Mouse (Mus musculus) forelimb bud, embryonic 11.5 days (tissue): ENCODE results near the gene Cfap20.
"Not testable (repeated sequence)": the region's sequence is repeated elsewhere in the genome, so short reads cannot be mapped to it uniquely, and the experiment has no call there.

ENCODE experiments used
- DNase-seq: peaks from one replicate; pipeline ENCODE4 v3.0.0-alpha.2; 2012; ENCODE audit warnings: low read depth, low spot score

Cfap20 gene

DNA sequence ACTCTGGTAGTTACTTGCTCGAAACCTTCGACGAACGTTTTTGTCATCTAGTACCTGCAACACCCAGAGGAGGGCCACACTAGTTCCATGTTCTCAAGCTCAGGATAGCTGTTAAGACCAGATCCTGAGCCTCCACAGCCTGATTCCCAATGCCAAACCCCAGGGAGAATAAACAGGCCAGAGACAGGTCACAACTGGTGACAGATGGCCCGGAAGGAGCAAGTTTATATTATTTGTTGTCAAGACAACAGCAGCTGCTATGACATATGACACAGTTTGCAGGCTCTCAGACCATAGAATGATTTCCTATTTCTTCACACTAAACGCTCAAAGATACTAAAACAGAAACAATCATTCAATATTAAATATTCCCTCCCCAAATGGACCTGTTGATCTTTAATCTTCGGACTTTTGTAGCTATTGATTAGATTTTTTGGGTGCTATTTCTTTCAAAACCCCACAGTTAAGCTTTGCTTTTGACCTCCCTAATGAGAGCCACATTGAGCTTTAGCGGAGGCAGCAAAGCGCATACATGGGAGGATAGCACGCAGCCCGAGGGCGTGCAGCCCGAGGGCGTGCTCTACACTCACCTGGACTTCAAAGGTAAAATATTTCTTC lies 12.4 kb downstream of the Cfap20 start:
- no peak for DNase-seq

DNA sequence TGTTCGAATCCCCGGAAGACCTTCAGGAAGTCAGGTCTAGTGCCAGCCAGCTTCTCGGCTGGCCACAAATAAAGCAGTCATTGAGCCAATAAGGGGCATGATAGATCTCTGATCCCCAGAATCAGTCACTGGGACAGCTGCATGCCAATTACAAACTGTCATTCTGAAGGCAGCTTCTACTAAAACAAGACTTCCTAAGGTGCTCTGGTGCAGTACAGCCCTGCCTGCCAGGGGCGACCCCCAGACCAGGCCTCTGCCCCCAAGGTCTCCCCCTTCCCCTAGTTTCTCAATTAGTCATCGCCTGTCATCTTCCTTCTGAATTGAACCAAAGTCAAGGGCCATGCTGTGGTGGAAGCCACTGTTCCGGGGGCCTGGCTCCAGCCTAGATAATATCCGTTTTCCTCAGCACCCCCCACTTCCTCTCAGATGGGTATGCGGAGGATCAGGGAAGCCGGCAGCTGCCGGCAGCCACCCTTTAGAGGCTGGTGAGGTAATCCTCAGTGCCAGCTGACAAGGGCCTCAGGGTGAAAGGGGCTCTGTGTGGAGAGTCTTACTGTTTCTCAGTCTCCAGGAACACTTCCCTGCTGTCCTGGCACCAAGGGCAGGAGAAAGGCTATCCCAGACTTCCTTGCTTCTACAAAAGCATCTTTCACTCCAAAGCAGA lies 23.2 kb downstream of the Cfap20 start:
- DNase-seq, result no peak

DNA sequence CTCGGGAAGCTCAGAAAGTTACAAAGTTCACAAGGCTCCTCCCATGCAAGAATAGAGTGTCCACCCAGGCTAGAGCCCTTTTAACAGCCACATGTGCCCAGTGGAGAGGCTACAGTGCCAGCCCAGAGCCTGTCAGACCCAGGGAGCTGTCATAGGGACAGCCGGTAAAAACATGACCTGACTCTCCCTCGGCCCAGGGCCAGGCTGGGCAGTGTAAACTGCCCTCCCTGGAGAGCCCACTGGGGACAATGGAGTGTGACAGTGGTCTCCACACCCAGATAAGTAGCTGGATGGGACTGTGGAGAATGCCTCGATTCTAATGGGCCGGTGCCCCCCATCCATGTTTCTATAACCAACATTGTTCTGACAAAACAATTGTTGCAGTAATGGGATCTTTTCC lies 25.2 kb downstream of the Cfap20 start:
- DNase-seq, result no peak

DNA sequence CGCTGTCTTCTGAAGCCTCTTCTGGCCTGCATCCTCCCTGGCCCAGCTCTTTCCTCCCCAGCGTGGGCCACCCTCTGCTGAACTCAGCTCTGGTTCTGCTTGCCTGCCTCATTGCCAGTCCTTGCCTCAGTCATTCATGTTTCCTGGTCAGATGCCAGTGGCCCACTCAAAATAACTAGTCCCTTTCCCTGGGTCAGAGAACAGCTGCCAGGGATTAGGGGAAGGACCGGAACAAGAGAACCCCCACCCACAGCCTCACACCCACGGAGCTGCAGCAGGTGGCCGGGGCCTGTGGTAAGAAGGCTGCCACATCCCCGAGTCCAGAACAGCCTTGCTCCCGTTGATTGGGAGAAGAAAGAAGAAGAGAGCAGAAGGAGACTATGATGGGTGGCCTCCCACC lies 33.6 kb downstream of the Cfap20 start:
- no peak for DNase-seq

DNA sequence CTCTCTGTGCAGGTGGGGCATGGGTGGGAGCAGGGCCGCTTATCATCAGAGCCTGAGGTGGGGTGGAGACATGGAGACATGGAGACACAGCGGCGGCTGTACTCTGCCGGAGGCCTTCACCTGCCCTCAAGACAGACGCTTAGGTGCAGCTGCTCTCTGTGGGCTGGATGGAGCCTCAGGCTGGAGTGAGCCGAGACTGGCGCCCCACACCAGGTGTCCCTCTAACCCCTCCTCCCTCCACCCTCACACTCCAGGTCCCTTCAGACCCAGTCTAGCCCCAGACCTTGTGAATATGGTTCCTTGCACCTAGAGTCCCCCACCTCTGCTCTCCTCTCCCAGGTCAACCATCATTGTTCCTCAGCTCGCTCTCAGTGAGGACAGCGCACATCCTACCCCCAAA lies 35.5 kb downstream of the Cfap20 start:
- DNase-seq, result no peak

DNA sequence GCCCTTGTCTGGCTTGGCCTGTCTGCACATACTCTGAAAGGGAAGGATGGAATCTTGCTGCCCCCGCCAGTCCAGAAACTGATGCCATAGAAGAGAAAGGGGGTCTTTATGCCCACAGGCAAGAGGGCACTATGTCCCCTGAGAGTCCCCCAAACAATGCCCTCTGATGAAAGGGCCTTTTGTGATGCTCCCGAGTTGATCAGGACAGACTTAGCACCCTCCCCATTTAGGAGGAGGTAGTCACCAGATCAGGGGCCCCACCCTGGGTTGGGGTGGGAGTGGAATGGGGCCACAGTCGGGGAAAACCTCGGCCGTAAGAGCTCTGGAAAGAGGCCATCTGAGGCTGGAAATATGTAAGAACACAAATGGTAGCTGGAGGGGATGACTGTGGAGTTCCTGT lies 37.5 kb downstream of the Cfap20 start:
- DNase-seq, result no peak

DNA sequence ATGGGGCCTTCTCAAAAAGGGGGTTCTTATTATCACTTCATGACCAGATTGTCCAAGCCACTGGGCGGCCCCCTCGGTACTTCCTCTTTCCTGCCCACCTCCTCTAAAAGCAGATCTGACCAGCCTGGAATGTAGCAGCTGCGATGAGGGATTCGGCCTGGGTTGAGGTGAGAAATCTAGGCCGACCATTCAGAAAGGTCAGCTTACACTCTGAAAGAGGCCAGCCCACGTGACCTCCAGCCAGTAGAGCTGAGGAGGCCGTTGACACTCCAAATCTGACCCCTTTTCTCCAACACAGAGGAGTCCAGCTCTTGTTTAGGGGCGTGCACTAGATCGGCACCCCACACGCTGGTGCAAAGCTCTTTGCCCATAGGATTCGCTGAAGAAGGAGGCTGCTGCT lies 37.9 kb downstream of the Cfap20 start:
- DNase-seq, result no peak

DNA sequence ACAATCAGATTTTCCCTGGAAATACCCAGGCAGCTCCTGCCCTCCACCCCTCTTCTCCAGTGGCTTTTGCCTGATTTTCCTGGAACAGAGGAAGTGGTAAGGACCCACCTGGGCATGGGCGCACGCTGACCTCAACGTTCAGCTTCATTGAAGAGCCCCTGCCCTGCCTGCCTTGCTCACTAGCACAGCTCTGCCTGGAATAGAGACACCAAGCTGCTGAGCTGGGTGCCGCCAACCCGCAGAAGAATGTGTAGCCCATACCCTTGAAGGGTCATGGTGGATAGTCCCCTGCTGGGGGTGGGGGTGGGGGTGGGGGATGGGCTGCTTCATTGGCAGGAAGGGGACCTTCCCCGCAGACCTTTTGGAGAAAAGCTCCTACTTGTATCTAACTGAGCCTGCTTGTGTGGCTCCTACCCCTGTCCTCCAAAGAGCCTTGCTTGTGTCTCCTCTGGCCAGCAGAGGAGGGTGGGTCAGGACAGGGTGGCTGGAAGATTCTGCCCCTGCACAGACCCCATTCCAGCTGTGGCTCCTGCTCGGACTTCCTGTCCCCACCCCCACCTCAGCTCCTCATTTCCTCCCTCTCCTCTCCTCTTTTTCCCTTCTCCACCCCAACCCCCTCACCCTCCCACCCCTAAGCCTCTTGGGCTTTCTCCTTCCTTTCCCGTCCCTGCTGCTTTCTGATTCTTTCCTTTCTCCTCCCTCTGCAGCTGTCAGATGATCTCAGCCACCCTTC lies 39.3 kb downstream of the Cfap20 start:
- no peak for DNase-seq

DNA sequence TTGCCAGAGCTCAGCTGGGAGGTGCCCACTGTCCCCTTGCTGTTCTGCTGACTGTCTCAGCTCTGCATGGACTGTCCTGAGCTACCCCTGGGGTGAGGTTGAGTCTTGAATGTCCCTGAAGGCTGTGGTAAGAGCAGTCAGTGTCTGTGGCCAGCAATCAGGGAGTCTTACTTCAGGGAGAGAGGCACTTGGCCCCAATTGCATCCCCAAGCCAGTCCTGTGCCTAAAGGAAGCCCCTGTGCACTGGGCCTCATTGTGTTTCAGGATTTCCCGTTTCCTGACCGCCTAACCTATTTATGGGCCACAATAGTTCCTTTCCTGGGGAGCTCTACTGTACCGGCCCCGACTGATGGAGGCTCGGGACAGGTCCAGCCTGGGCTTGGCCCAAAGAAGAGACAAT lies 42.1 kb downstream of the Cfap20 start:
- DNase-seq, result no peak

DNA sequence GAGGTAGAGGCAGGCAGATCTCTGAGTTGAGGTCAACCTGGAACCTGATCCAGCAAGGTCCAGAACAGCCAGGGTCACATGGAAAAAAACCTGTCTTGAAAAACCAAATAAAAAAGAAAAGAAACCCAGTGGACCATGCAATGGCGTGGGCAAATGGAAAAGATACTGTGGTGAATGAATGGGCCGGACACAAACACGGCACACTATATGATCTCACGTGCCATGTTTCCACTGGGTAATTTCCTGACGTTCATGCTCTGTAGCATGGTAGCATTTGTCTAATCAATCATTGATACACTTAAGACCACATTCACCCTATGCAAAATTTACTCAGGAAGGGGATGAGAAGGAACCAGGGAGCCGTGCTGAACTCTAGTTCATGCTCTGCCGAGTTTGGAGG lies 43.6 kb downstream of the Cfap20 start:
- DNase-seq, result no peak

DNA sequence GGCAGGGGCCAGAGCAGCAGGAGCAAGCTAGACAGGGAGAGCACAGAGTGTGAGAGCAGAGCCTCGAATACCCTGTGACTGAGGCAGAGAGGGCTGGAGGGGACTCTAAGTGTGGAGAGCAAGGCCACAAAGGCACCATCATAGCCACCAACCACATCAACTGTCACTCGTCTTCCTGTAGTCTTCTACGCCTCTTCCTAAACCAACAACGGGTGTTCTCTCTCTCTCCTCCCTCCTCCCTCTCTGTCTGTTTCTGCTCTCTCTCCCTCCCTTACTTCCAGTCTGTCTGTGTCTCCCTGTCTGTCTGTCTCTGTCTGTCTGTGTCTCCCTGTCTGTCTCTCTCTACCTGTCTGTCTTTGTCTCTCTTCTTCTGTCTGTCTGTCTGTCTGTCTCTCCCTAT lies 44.4 kb downstream of the Cfap20 start:
- no peak for DNase-seq

DNA sequence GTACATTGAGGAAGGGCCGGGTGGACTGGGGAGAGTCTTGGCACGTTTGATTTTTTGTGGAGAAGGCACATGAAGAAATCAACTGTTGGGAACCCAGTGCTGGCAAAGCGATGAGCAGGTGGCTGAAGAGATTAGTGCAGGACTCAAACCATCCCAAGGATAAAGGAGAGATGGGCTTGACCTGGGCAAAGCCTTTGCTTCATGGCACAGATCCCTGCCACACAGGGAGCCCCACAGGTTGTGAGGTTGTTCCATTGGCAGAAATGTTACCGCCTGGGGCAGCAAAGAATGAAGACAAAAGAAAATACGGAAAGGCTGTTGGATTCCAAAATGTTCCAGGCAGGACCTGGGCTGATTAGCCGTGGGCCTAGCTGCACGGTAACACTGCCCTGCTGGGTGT lies 46.7 kb downstream of the Cfap20 start:
- DNase-seq, result no peak

DNA sequence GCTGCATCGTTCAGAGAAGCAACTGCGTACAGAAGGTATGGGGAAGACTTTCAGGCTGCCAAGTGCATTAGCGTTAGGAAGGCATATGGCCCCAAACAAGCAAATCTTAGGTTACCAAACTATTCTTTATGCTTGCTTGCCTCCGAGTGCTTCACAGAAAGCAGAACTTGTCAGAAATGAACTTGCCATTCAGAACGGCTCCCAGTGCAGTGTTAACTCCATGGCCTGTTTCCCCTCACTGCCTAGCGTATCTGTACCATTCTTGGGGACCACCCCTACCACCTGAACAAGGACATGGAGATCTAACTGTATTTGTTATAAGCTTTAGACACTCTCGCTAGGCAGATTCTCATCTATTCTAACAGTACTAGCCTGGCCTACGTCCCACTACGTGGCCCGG lies 47.4 kb downstream of the Cfap20 start:
- no peak for DNase-seq

DNA sequence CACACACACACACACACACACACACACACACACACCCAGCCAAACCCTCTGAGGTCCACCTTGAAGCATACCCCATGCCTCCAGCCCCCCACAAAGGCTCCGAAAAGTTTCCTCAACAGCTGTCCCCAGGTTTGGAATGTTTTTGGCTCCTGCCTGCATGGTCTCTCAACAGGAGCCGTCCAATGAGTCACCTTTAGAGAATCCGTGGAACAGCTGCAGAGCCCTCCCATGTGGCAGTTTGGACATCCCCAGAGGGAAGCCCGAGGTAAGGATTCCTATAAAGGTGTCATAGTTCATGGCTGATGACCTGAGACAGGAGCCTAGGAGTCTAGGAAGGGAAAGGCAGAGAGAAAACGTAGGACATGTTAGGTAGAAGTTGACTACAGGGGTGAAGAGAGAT lies 48.6 kb downstream of the Cfap20 start:
- DNase-seq, result no peak

DNA sequence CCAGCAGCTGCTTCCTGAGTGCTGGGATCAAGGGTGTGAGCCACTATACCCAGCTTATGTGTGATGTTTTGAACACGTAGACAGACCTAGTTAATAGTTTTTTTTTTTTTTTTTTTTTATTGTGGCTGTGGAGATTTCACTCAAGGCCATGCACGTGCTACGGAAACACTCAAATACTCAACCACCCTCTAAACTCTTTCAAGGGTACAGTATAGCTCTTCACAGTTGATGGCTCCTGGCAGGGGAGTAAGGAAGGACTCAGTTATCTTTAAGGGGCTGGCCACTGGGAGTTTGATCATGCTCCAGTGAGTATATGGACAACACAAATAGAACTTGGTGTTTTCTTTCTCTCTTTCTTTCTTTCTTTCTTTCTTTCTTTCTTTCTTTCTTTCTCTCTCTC lies 50.2 kb downstream of the Cfap20 start:
- no peak for DNase-seq

DNA sequence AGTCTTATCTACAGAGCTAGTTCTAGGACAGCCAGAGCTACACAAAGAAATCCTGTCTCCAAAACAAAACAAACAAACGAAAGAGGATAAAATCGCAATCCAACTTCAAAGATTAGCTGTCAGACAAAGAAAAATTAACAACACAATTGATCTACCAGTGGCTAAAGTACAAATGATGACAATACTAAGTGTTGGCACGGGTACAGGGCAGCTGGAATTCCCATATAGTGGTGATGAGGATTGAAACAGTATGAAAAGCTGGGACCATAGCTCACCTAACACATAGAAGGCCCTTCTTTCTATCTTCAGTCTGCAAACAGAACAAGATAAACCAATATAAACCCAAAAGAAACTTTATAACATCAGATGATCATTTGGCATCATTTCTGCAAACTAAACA lies 53.1 kb downstream of the Cfap20 start:
- no peak for DNase-seq

DNA sequence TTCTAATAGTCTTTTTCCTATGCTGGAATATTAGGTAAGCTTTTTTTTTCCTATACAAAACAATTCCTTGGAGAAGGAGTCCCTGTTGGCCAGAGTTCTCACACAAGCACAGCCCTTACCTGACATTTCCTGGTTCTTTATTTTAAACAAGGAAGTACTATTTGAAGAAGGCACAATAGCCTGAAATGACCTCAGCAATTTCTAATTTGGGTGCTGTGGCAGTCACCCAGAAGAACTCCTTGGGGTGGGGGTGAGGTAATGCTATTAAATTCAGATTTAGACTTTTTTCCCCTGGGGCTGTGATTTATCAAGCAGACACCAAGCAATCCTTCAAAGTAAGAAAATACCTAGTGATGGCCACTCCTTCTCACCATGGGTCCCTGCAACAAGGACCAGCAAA lies 53.7 kb downstream of the Cfap20 start:
- DNase-seq, result no peak

DNA sequence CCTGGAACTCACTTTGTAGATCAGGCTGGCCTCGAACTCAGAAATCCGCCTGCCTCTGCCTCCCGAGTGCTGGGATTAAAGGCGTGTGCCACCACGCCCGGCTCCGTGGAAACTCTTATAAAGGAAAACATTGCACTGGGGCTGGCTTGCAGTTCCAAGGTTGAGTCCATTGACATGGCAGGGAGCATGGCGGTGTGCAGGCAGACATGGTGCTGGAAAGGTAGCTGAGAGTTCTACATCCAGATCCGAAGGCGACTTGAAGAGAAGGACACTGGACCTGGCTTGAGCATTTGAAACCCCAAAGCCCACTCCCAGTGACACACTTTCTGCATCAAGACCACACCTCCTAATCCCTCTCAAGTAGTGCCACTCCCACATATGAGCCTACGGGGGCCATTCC lies 55.7 kb downstream of the Cfap20 start:
- not testable (repeated sequence) for DNase-seq

DNA sequence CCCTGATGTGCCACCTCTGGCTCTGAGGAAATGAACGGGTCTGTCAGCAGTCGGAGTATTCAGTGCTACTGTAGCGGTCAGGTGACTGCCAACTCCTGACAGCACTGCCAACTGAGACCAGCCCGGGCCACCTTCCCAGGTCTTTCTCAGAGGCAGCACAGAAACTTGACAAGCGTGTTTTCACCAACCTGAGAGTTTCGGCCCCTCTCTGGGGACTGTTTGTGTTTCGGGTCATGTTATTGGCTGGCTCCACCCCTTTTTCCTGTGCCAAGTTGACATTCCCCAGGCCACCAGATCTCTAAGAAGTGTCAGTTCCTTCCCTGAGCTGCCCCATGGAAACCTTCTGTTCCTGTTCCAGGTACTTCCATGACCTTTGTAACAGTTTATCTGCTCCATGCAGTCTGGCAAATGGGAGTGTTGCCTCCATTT lies 56.8 kb downstream of the Cfap20 start:
- DNase-seq, result peak; percentile 29

DNA sequence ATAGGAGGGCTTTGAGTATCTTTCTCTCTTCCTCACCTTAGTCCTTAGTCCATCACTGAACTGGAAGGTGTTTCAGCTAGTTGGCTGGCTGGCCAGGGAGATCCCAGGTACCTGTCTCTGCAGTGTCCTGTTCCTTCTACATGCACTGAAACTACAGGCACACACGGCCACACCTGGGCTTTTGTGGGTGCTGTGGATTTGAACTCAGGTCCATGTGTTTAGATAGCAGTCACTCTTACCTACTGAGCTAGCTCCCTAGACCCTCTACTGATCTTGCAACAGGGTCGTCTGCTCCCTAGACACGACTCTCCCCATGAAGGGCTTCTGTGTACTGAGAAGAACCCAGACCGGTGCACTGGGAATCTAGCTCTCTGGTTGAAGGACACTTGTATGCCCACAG lies 57.6 kb downstream of the Cfap20 start:
- DNase-seq, result no peak

DNA sequence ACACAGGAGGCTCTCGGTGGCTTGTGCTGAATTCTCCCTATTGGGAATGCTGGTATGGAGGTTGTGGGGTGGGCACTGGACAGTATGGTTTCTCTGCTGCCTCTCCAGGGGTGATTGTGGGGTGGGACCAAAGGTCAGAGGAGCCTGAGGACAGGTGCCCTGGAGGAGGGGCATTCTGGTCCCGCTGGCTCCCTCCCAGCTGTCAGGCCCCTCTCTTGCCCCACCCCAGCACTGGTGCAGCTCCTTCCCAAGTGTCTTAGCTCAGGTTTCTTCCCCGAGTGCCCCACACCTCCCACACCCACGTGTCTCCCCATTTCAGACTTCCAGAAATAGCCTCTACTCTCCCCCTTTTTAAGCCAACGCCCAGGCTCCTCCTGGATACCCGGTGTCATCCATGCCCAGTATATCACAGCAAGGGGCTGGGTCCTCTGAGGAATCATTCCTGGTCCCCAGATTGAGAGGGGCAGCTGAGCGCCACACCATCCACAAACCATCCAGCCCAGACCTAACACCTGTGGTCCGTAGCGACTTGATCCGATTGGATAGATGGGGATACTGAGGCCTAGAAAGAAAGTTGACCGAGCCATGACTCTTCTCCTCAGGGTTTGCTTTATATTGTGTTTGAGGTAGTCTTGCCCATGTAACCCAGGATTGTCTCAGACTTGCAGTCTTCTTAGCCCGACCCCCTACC lies 58.2 kb downstream of the Cfap20 start:
- no peak for DNase-seq

DNA sequence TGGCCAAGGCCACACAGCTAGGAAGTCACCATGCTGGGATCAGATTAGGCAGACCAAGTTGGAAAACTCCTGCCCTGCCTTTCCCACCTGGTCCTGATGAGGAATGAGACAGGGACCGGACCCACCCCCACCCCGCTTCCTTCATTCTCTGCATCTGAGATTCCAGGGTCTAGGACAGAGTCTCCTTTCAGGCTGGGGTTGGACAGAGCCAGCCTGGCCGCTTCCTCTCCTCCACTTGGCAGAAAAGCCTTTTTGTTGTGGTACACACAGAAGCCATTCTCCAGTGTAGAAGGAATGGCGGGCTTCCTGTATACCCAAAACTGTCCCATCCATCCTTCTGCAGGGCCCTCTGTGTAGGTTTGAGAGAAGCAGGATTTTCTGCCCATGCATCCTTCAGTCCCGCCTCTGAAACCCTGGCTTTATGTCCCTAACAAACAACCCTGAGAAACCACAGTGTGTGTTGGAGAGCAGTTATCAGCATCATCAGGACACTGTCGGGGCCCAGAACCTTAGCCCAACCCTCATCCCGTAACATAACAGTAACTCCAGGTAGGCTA lies 59.2 kb downstream of the Cfap20 start:
- no peak for DNase-seq
